Mouse (Mus musculus): ENCODE results near the gene Rrm1.

- TF ChIP-seq USF1 (IDR thresholded peaks at IDR 0.05; ENCODE audit: low read depth), result no peak
- no peak for TF ChIP-seq POLR2A (IDR thresholded peaks at IDR 0.05; ENCODE audit: insufficient read length, low read depth)
- no peak for TF ChIP-seq SRF (IDR thresholded peaks at IDR 0.05; ENCODE audit: control insufficient read depth, insufficient read length, low read depth)
- TF ChIP-seq MYOD1 (IDR thresholded peaks at IDR 0.05; ENCODE audit: control insufficient read depth in 1 of 3, insufficient read length in 2 of 3, low read depth in 2 of 3), result no peak
- TF ChIP-seq TCF12 (IDR thresholded peaks at IDR 0.05; ENCODE audit: insufficient read depth, poor library complexity, severe bottlenecking), result no peak
Observed at GRCm38 (mm10) chr7:102425933-102426685, 15.4 kb upstream of the Rrm1 start.
